Mouse (Mus musculus) CH12.LX (cell line): Measurements from ENCODE around the gene Maml2. TPM values are rescaled to one million over a fixed set of nuclear protein-coding genes. Genes with fewer than 3 reads are reported as not detected.

Source experiments
- DNase-seq: peaks from one replicate; pipeline ENCODE4 v3.0.0-alpha.2; 2013; ENCODE audit errors: extremely low read depth
- H3K27ac ChIP-seq: 2 replicates; pipeline ENCODE4 v1.5.1; 2012; ENCODE audit warnings: low read depth, mild to moderate bottlenecking, control low read depth, moderate library complexity; ENCODE audit not compliant: insufficient read depth
- H3K27me3 ChIP-seq: replicated peaks from 2 replicates; pipeline ENCODE3; 2012; ENCODE audit warnings: inconsistent platforms
- H3K36me3 ChIP-seq, 2 experiments: replicated peaks in 1 of 2; 2 replicates each; pipeline versions ENCODE3 to v1.6.1; 2012; ENCODE audit warnings: inconsistent platforms in 1 of 2, low read length in 1 of 2, mild to moderate bottlenecking in 1 of 2, mixed read lengths in 1 of 2, moderate library complexity in 1 of 2; ENCODE audit not compliant: control insufficient read depth in 1 of 2, insufficient read depth in 1 of 2
- H3K4me1 ChIP-seq, 2 experiments: 2 replicates each; pipeline ENCODE4 v1.6.1; 2012; ENCODE audit warnings: inconsistent platforms in 1 of 2, moderate library complexity in 1 of 2; ENCODE audit not compliant: insufficient read depth in 2 of 2, control insufficient read depth in 1 of 2
- H3K4me2 ChIP-seq: 2 replicates; pipeline ENCODE4 v1.6.1; 2012; ENCODE audit warnings: low read depth, mild to moderate bottlenecking, control low read depth; ENCODE audit not compliant: poor library complexity, insufficient read depth, severe bottlenecking
- H3K4me3 ChIP-seq, 3 experiments: fragments of 150-350 bp in 1 of 3; sonication (generic) in 1 of 3; replicated peaks in 1 of 3; 2 replicates each; pipeline versions ENCODE3 to v1.5.1; 2011 to 2012; ENCODE audit warnings: low read depth in 2 of 3, low read length in 2 of 3, mild to moderate bottlenecking in 2 of 3, moderate library complexity in 2 of 3, control low read depth in 1 of 3, improper control_type of control experiment in 1 of 3, inconsistent platforms in 1 of 3, mixed read lengths in 1 of 3; ENCODE audit not compliant: poor library complexity in 1 of 3
- H3K79me2 ChIP-seq: replicated peaks from 2 replicates; pipeline ENCODE4 v1.6.1; 2012; ENCODE audit warnings: mild to moderate bottlenecking, moderate library complexity; ENCODE audit not compliant: control insufficient read depth, poor library complexity, insufficient read depth, severe bottlenecking; ENCODE audit errors: extremely low read depth
- H3K9ac ChIP-seq: 2 replicates; pipeline ENCODE4 v1.6.1; 2012; ENCODE audit warnings: low read depth, mild to moderate bottlenecking, control low read depth, moderate library complexity; ENCODE audit not compliant: insufficient read depth
- H3K9me3 ChIP-seq: replicated peaks from 2 replicates; pipeline ENCODE3; 2012; ENCODE audit warnings: low read length, inconsistent platforms, mixed read lengths
- CHD1 ChIP-seq: IDR thresholded peaks from 2 replicates; pipeline ENCODE4 v1.6.1; 2012; ENCODE audit warnings: low read depth, low read length, improper control_type of control experiment, inconsistent platforms
- CTCF ChIP-seq, 2 experiments: IDR thresholded peaks in 1 of 2; conservative IDR thresholded peaks in 1 of 2; 2 replicates each; pipeline ENCODE4 v1.5.1; 2011 to 2012; ENCODE audit warnings: low read depth in 2 of 2, low read length in 2 of 2, improper control_type of control experiment in 1 of 2, inconsistent platforms in 1 of 2, mild to moderate bottlenecking in 1 of 2, moderate library complexity in 1 of 2
- EP300 ChIP-seq: IDR thresholded peaks from 2 replicates; pipeline ENCODE4 v1.6.1; 2011; ENCODE audit warnings: low read length, improper control_type of control experiment
- IRF4 ChIP-seq: IDR thresholded peaks from 2 replicates; pipeline ENCODE4 v1.6.1; 2014; ENCODE audit warnings: low read depth, mild to moderate bottlenecking, inconsistent platforms, low read length, improper control_type of control experiment
- JUN ChIP-seq: IDR thresholded peaks from 2 replicates; pipeline ENCODE4 v1.6.1; 2011; ENCODE audit warnings: low read depth, mild to moderate bottlenecking, low read length, improper control_type of control experiment, moderate library complexity; ENCODE audit not compliant: insufficient read depth
- JUND ChIP-seq: conservative IDR thresholded peaks from 2 replicates; pipeline ENCODE4 v1.6.1; 2011; ENCODE audit warnings: low read depth, low read length, improper control_type of control experiment
- KAT2A ChIP-seq: IDR thresholded peaks from 2 replicates; pipeline ENCODE4 v1.6.1; 2012; ENCODE audit warnings: low read length, improper control_type of control experiment, inconsistent platforms; ENCODE audit not compliant: insufficient replicate concordance
- MAFK ChIP-seq: IDR thresholded peaks from 2 replicates; pipeline ENCODE4 v1.6.1; 2011; ENCODE audit warnings: low read length, improper control_type of control experiment; ENCODE audit not compliant: insufficient replicate concordance
- MAX ChIP-seq: IDR thresholded peaks from 2 replicates; pipeline ENCODE4 v1.6.1; 2011; ENCODE audit warnings: low read length, improper control_type of control experiment
- MAZ ChIP-seq: IDR thresholded peaks from 2 replicates; pipeline ENCODE4 v1.6.1; 2012; ENCODE audit warnings: low read depth, mild to moderate bottlenecking, inconsistent platforms, low read length, improper control_type of control experiment, moderate library complexity
- TCF12 ChIP-seq: IDR thresholded peaks from 2 replicates; pipeline ENCODE4 v1.6.1; 2014; ENCODE audit warnings: low read depth, mild to moderate bottlenecking, inconsistent platforms, low read length, improper control_type of control experiment
- USF1 ChIP-seq: IDR thresholded peaks from 2 replicates; pipeline ENCODE4 v1.6.1; 2014; ENCODE audit warnings: low read depth, mild to moderate bottlenecking, inconsistent platforms, low read length, improper control_type of control experiment
- ZKSCAN1 ChIP-seq: IDR thresholded peaks from 2 replicates; pipeline ENCODE4 v1.6.1; 2012; ENCODE audit warnings: low read depth, inconsistent platforms, low read length, improper control_type of control experiment, borderline replicate concordance
- dilution Hi-C: fragments of 300-500 bp; cut with MboI; formaldehyde crosslinking; loops from 2 replicates; pipeline ENCODE4 v1.14.3; 2020; ENCODE audit warnings: low sequenced_read_pairs; ENCODE audit not compliant: extremely low pct_unique_long_range_greater_than_20kb, extremely low pct_ligation_motif_present
- in situ Hi-C: fragments of 300-500 bp; cut with MboI; formaldehyde crosslinking; loops from 3 replicates; pipeline ENCODE4 v1.14.3; 2019; ENCODE audit warnings: low sequenced_read_pairs, low pct_ligation_motif_present, low pct_unique_long_range_greater_than_20kb, mixed read lengths
- polyA plus RNA-seq: library from polyadenylated mRNA; unstranded; fragments of >175 nt; gene quantifications from 2 replicates; pipeline ENCODE4 v1.2.1, GENCODE M21; 2012; ENCODE audit warnings: low read depth; ENCODE audit not compliant: insufficient read length
- total RNA-seq, 2 experiments: library from RNA; depleted of rRNA; stranded (reverse); fragments of 300-350 nt in 1 of 2; fragments of >200 nt in 1 of 2; gene quantifications; 2 replicates each; pipeline ENCODE4 v1.2.3; 2012 to 2014

The Maml2 gene
- total and polyA plus RNA-seq, 3 experiments, result 5.9 to 9.1 (median 5.9) TPM

- no peak overlapping the region for H3K27ac ChIP-seq
- H3K4me1 ChIP-seq, result peaks cover 62 to 90% of the 10 kb centered on the region in 2 experiments
- TF ChIP-seq KAT2A, result no peak
- no peak for TF ChIP-seq TCF12
- no peak for TF ChIP-seq USF1
- no peak for TF ChIP-seq MAZ
- no peak for TF ChIP-seq MAX
- peaks cover 0 to 6% of the 10 kb centered on the region in 2 experiments for H3K36me3 ChIP-seq
- DNase-seq, result no peak
- no peak overlapping the region for H3K4me2 ChIP-seq
- H3K4me3 ChIP-seq, result no peak overlapping the region
- no peaks in the 10 kb centered on the region for H3K79me2 ChIP-seq
- in situ Hi-C loops, result no loop called here
- no peak overlapping the region for H3K9ac ChIP-seq
- H3K27me3 ChIP-seq, result no peaks in the 10 kb centered on the region
- dilution Hi-C loops, result no loop called here
- no peaks in the 10 kb centered on the region for H3K9me3 ChIP-seq
Measured at GRCm38 (mm10) chr9:13560651-13561050, 262.9 kb downstream of the Maml2 start.

GRCm38 (mm10) chr9:13561335-13561734 is 263.6 kb downstream of the Maml2 start:
- Histone ChIP-seq H3K27me3 (no peaks in the 10 kb centered on the region), H3K4me1 (peaks cover 60 to 86% of the 10 kb centered on the region in 2 experiments), H3K4me2 (no peak overlapping the region), H3K27ac (no peak overlapping the region), H3K9ac (no peak overlapping the region), H3K36me3 (peaks cover 0 to 6% of the 10 kb centered on the region in 2 experiments), H3K4me3 (no peak overlapping the region), H3K9me3 (no peaks in the 10 kb centered on the region), H3K79me2 (no peaks in the 10 kb centered on the region)
- DNase-seq, result no peak
- dilution Hi-C loops, result no loop called here
- in situ Hi-C loops, result no loop called here
- TF ChIP-seq CTCF (conservative IDR thresholded peaks at IDR 0.05 in 1 of 2, IDR thresholded peaks at IDR 0.05 in 1 of 2; ENCODE audit: low read depth in 2 of 2, low read length in 2 of 2) (no peak), JUND (no peak), KAT2A (no peak), MAFK (no peak), EP300 (no peak), TCF12 (no peak), IRF4 (no peak), JUN (no peak), ZKSCAN1 (no peak), CHD1 (no peak)
